In genomic region chr14:37027951-37028350, GRCm38 (mm10) we compare ENCODE assay signal across 25 mouse cellular contexts. TPM values are rescaled to one million over a fixed set of nuclear protein-coding genes. Genes with fewer than 3 reads are reported as not detected.
"Had no signal": no experiment of that assay in that cellular context is flagged by ENCODE, and none has a peak within 500 bp of the region (broad histone marks: within the 10 kb centered on the region; RNA-seq: fewer than 3 reads in every experiment).

No protein-coding gene starts in this region.

- H3K9ac ChIP-seq: lung, embryonic 15.5 days; midbrain, embryonic 13.5 days; midbrain, embryonic 15.5 days; neural tube, embryonic 12.5 days; stomach, embryonic 15.5 days had no signal

- H3K4me1 ChIP-seq: megakaryocyte, embryonic 14.5 days; neural tube, embryonic 12.5 days; stomach, embryonic 15.5 days had no signal

- H3K9me3 ChIP-seq: lung, embryonic 15.5 days; megakaryocyte, embryonic 14.5 days; midbrain, embryonic 13.5 days; midbrain, embryonic 15.5 days; neural tube, embryonic 12.5 days; stomach, embryonic 15.5 days had no signal

- DNase-seq: lung, adult 2 months; lung, postnatal 14 days; lung, postnatal 36 days; right cerebral cortex, postnatal 14 days; thymus, adult 2 months; thymus, postnatal 25 days; thymus, postnatal 4 days had no signal

- H3K4me3 ChIP-seq: lung, embryonic 15.5 days; megakaryocyte, embryonic 14.5 days; midbrain, embryonic 13.5 days; midbrain, embryonic 15.5 days; neural tube, embryonic 12.5 days; stomach, embryonic 15.5 days had no signal

- H3K27ac ChIP-seq: lung, embryonic 15.5 days; macrophage; midbrain, embryonic 13.5 days; midbrain, embryonic 15.5 days; neural tube, embryonic 12.5 days; stomach, embryonic 15.5 days; stomach, postnatal 0 days had no signal

- H3K36me3 ChIP-seq: lung, embryonic 15.5 days; midbrain, embryonic 13.5 days; midbrain, embryonic 15.5 days; neural tube, embryonic 12.5 days; stomach, embryonic 15.5 days had no signal

- ATAC-seq: lung, postnatal 0 days; midbrain, embryonic 13.5 days; midbrain, embryonic 15.5 days had no signal

- H3K4me2 ChIP-seq: lung, embryonic 15.5 days; midbrain, embryonic 11.5 days; midbrain, embryonic 13.5 days; midbrain, embryonic 15.5 days; neural tube, embryonic 12.5 days; stomach, embryonic 15.5 days had no signal

- H3K27me3 ChIP-seq: lung, embryonic 15.5 days; megakaryocyte, embryonic 14.5 days; midbrain, embryonic 13.5 days; midbrain, embryonic 15.5 days; neural tube, embryonic 12.5 days; stomach, embryonic 15.5 days had no signal

RNA-seq across cellular contexts. Expression of gene Rgr, which starts 20.8 kb away (rescaled TPM):
- total RNA-seq: megakaryocyte progenitor cell, adult 5-6 weeks; midbrain, postnatal 0 days; monocyte, adult 5-6 weeks; neutrophil, adult 5-6 weeks had no signal
- polyA plus RNA-seq: lung, adult 2 months; lung, embryonic 15.5 days; lung, postnatal 0 days; macrophage; midbrain, embryonic 11.5 days; midbrain, embryonic 13.5 days; midbrain, postnatal 0 days; neural tube, embryonic 12.5 days; neural tube, embryonic 14.5 days; stomach, embryonic 15.5 days; stomach, postnatal 0 days; testis, adult 2 months; urinary bladder, adult 2 months had no signal

RNA-seq across cellular contexts. Expression of gene Lrit1, which starts 26.7 kb away (rescaled TPM):
- total RNA-seq: megakaryocyte progenitor cell, adult 5-6 weeks; midbrain, postnatal 0 days; monocyte, adult 5-6 weeks; neutrophil, adult 5-6 weeks had no signal
- polyA plus RNA-seq: lung, adult 2 months; lung, embryonic 15.5 days; lung, postnatal 0 days; macrophage; midbrain, embryonic 11.5 days; midbrain, embryonic 13.5 days; midbrain, embryonic 15.5 days; midbrain, postnatal 0 days; neural tube, embryonic 12.5 days; neural tube, embryonic 14.5 days; stomach, embryonic 15.5 days; stomach, postnatal 0 days had no signal

RNA-seq across cellular contexts. Expression of gene Lrit2, which starts 39.8 kb away (rescaled TPM):
- total RNA-seq: megakaryocyte progenitor cell, adult 5-6 weeks; monocyte, adult 5-6 weeks; neutrophil, adult 5-6 weeks had no signal
- polyA plus RNA-seq: lung, adult 2 months; lung, embryonic 15.5 days; lung, postnatal 0 days; macrophage; midbrain, embryonic 11.5 days; midbrain, embryonic 15.5 days; neural tube, embryonic 12.5 days; neural tube, embryonic 14.5 days; spleen, adult 2 months; stomach, embryonic 15.5 days; stomach, postnatal 0 days; urinary bladder, adult 2 months had no signal
